Mouse (Mus musculus): ENCODE results near the gene Gm14409. TPM values are rescaled to one million over a fixed set of nuclear protein-coding genes. Genes with fewer than 3 reads are reported as not detected.
"Not testable (repeated sequence)": the region's sequence is repeated elsewhere in the genome, so short reads cannot be mapped to it uniquely, and the experiment has no call there.

The Gm14409 gene
- not detected in 2 replicates for polyA plus RNA-seq (2014; fragmentation: Nextera tagmentation; extraction: Ambion mirVana)

DNA sequence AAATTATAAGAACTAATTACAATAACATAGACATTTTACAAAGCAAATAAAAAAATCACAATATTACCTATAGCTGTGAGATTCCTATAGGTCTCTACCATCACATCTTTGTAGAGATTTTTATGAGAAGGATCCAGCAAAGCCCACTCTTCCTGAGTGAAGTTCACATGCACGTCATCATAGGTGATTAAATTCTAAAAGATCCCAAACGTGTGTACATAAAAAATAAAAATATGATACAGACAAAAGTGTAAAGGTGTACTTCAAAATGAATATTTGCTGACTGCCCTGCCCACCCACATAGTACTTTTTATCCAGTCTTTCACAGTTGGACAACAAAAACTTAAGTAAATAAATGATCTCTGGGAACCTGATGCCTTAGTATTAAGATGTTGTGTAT lies at the start of gene Gm14409:
TSS of gene Gm14409 (minus strand) at position 101 of the 400 bp plus-strand sequence.
- H3K9ac ChIP-seq (ENCODE audit: low read length); H3K4me3 ChIP-seq (ENCODE audit: low read depth, low read length); H3K27ac ChIP-seq (ENCODE audit: low read depth, low read length); H3K36me3 ChIP-seq (ENCODE audit: control insufficient read depth, insufficient read depth, low read length); H3K27me3 ChIP-seq (replicated peaks; ENCODE audit: control insufficient read depth, insufficient read depth, low read length); ATAC-seq; H3K4me2 ChIP-seq (ENCODE audit: low read length); H3K4me1 ChIP-seq (ENCODE audit: control insufficient read depth, insufficient read depth, low read length); DNase-seq (ENCODE audit: low spot score); H3K9me3 ChIP-seq (replicated peaks; ENCODE audit: control insufficient read depth, low read length): not testable (repeated sequence)
- WGBS, result no CpG with 5 or more reads among the region's 2 CpGs

- H3K4me3 ChIP-seq (ENCODE audit: low read depth, low read length); H3K9ac ChIP-seq (ENCODE audit: low read length); H3K4me2 ChIP-seq (ENCODE audit: low read length); DNase-seq (ENCODE audit: low spot score); H3K9me3 ChIP-seq (replicated peaks; ENCODE audit: control insufficient read depth, low read length); H3K4me1 ChIP-seq (ENCODE audit: control insufficient read depth, insufficient read depth, low read length); ATAC-seq; H3K27ac ChIP-seq (ENCODE audit: low read depth, low read length); H3K27me3 ChIP-seq (replicated peaks; ENCODE audit: control insufficient read depth, insufficient read depth, low read length); H3K36me3 ChIP-seq (ENCODE audit: control insufficient read depth, insufficient read depth, low read length): not testable (repeated sequence)
- WGBS, result 88% methylated on average over 4 of the region's 4 CpGs
Observed at GRCm38 (mm10) chr2:177309627-177310026, 42.8 kb upstream of the Gm14409 start.

DNA sequence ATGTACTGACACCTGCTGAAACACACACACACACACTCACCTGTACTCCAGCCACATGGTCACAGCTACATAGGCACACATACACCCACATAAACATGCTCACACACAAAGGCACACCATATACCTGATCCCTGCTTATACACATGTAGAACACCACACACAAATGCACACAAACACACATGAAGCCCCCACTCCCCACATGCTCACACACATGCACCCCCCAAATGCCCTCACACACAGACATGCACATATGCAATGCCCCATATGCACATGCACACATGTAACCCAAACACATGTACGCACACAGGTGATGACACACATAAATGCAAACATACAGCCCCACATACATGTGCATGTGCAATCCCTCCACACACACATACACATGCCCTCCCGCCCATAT lies 38.1 kb upstream of the Gm14409 start:
- not testable (repeated sequence) for H3K36me3 ChIP-seq (ENCODE audit: control insufficient read depth, insufficient read depth, low read length); H3K9ac ChIP-seq (ENCODE audit: low read length); H3K4me2 ChIP-seq (ENCODE audit: low read length); H3K27ac ChIP-seq (ENCODE audit: low read depth, low read length); H3K4me1 ChIP-seq (ENCODE audit: control insufficient read depth, insufficient read depth, low read length); ATAC-seq; H3K9me3 ChIP-seq (replicated peaks; ENCODE audit: control insufficient read depth, low read length); H3K27me3 ChIP-seq (replicated peaks; ENCODE audit: control insufficient read depth, insufficient read depth, low read length); DNase-seq (ENCODE audit: low spot score); H3K4me3 ChIP-seq (ENCODE audit: low read depth, low read length)
- WGBS, result no CpG with 5 or more reads among the region's 2 CpGs

- H3K9ac ChIP-seq (ENCODE audit: low read length); ATAC-seq; H3K27me3 ChIP-seq (replicated peaks; ENCODE audit: control insufficient read depth, insufficient read depth, low read length); H3K9me3 ChIP-seq (replicated peaks; ENCODE audit: control insufficient read depth, low read length); DNase-seq (ENCODE audit: low spot score); H3K4me1 ChIP-seq (ENCODE audit: control insufficient read depth, insufficient read depth, low read length); H3K36me3 ChIP-seq (ENCODE audit: control insufficient read depth, insufficient read depth, low read length); H3K4me2 ChIP-seq (ENCODE audit: low read length); H3K4me3 ChIP-seq (ENCODE audit: low read depth, low read length); H3K27ac ChIP-seq (ENCODE audit: low read depth, low read length): not testable (repeated sequence)
- WGBS, result 30% methylated on average over 3 of the region's 3 CpGs
Observed at GRCm38 (mm10) chr2:177283701-177284100, 16.9 kb upstream of the Gm14409 start.

DNA sequence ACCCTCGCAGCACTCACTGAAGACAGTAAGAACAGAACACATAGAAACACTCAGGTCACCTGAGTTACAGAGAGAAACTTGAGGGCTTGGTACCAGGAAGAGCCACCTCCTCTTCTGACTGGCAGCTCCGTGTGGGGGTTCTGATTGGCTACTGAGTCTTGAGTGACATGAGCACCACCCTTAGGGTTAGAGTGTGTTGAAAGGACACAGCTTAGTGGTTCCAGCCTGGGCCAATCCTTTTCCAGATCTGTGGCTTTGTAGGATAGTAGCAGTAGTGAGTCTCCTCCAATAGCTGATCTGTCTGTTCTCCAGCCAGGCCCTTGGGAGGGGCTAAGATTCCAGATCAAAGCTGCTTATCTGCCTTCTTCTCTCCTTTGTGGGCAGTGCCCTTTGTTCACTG lies 10.9 kb upstream of the Gm14409 start:
- not testable (repeated sequence) for H3K27ac ChIP-seq (ENCODE audit: low read depth, low read length); DNase-seq (ENCODE audit: low spot score)
- 85% methylated on average over 1 of the region's 2 CpGs for WGBS

GRCm38 (mm10) chr2:177272237-177272636 lies 5.4 kb upstream of the Gm14409 start:
- DNase-seq (ENCODE audit: low spot score); H3K4me3 ChIP-seq (ENCODE audit: low read depth, low read length); H3K4me2 ChIP-seq (ENCODE audit: low read length); H3K36me3 ChIP-seq (ENCODE audit: control insufficient read depth, insufficient read depth, low read length); H3K27ac ChIP-seq (ENCODE audit: low read depth, low read length); H3K27me3 ChIP-seq (replicated peaks; ENCODE audit: control insufficient read depth, insufficient read depth, low read length); H3K9ac ChIP-seq (ENCODE audit: low read length); ATAC-seq; H3K4me1 ChIP-seq (ENCODE audit: control insufficient read depth, insufficient read depth, low read length); H3K9me3 ChIP-seq (replicated peaks; ENCODE audit: control insufficient read depth, low read length): not testable (repeated sequence)
- WGBS, result 97% methylated on average over 2 of the region's 2 CpGs

More for the DNA sequence above, 10.9 kb upstream of the Gm14409 start:
- H3K4me2 ChIP-seq (ENCODE audit: low read length); H3K36me3 ChIP-seq (ENCODE audit: control insufficient read depth, insufficient read depth, low read length); H3K4me3 ChIP-seq (ENCODE audit: low read depth, low read length); ATAC-seq; H3K9ac ChIP-seq (ENCODE audit: low read length); H3K9me3 ChIP-seq (replicated peaks; ENCODE audit: control insufficient read depth, low read length); H3K4me1 ChIP-seq (ENCODE audit: control insufficient read depth, insufficient read depth, low read length); H3K27me3 ChIP-seq (replicated peaks; ENCODE audit: control insufficient read depth, insufficient read depth, low read length): not testable (repeated sequence)

GRCm38 (mm10) chr2:177247449-177247848 lies 19.4 kb downstream of the Gm14409 start:
- not testable (repeated sequence) for H3K36me3 ChIP-seq (ENCODE audit: control insufficient read depth, insufficient read depth, low read length); ATAC-seq; H3K4me1 ChIP-seq (ENCODE audit: control insufficient read depth, insufficient read depth, low read length); H3K9ac ChIP-seq (ENCODE audit: low read length); H3K4me3 ChIP-seq (ENCODE audit: low read depth, low read length); H3K9me3 ChIP-seq (replicated peaks; ENCODE audit: control insufficient read depth, low read length); DNase-seq (ENCODE audit: low spot score); H3K27me3 ChIP-seq (replicated peaks; ENCODE audit: control insufficient read depth, insufficient read depth, low read length); H3K27ac ChIP-seq (ENCODE audit: low read depth, low read length); H3K4me2 ChIP-seq (ENCODE audit: low read length)
- 82% methylated on average over 2 of the region's 2 CpGs for WGBS

DNA sequence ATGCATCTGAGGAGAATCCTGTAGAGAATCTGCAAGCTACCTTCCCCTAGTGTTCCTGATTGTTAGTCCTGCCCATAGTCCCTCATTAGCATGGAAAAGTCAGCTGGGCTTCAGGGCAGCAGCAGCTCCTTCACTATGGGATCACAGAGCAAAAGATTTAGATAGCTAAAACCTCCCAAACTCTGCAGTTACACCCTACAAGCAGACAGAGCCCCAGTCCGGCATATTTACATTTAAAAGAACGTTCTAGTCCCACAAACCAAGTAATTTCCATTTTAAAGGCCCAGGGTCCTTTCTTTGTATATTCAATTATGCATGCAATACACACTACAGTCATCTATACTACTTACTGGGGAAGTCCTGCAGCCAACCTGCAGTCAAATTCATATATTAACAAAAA lies 36.4 kb downstream of the Gm14409 start:
- not testable (repeated sequence) for DNase-seq (ENCODE audit: low spot score); H3K9me3 ChIP-seq (replicated peaks; ENCODE audit: control insufficient read depth, low read length); H3K36me3 ChIP-seq (ENCODE audit: control insufficient read depth, insufficient read depth, low read length); H3K27ac ChIP-seq (ENCODE audit: low read depth, low read length); H3K4me3 ChIP-seq (ENCODE audit: low read depth, low read length); H3K4me1 ChIP-seq (ENCODE audit: control insufficient read depth, insufficient read depth, low read length); ATAC-seq; H3K4me2 ChIP-seq (ENCODE audit: low read length); H3K27me3 ChIP-seq (replicated peaks; ENCODE audit: control insufficient read depth, insufficient read depth, low read length); H3K9ac ChIP-seq (ENCODE audit: low read length)
- WGBS, result 50% methylated on average over 2 of the region's 2 CpGs

All from forebrain, embryonic 14.5 days (tissue).